Mouse (Mus musculus) testis, adult 2 months (tissue): ENCODE results near the gene Kcnk12. TPM values are rescaled to one million over a fixed set of nuclear protein-coding genes. Genes with fewer than 3 reads are reported as not detected.

Experiments used
- H3K27ac ChIP-seq: fragments of 200-500 bp; 2 replicates; pipeline ENCODE4 v1.5.1; 2012; ENCODE audit warnings: low read depth, low read length; ENCODE audit not compliant: control insufficient read depth, insufficient read depth
- H3K27me3 ChIP-seq: fragments of 200-500 bp; 2 replicates; pipeline ENCODE4 v1.6.1; 2012; ENCODE audit warnings: mild to moderate bottlenecking, low read length, moderate library complexity; ENCODE audit not compliant: control insufficient read depth, insufficient read depth
- H3K36me3 ChIP-seq: fragments of 200-500 bp; 2 replicates; pipeline ENCODE4 v1.6.1; 2012; ENCODE audit warnings: mild to moderate bottlenecking, low read length; ENCODE audit not compliant: control insufficient read depth, insufficient read depth
- H3K4me1 ChIP-seq: fragments of 200-500 bp; 2 replicates; pipeline ENCODE4 v1.6.1; 2012; ENCODE audit warnings: low read length; ENCODE audit not compliant: control insufficient read depth, insufficient read depth
- H3K4me3 ChIP-seq: fragments of 200-500 bp; 2 replicates; pipeline ENCODE4 v1.5.1; 2012; ENCODE audit warnings: low read depth, mild to moderate bottlenecking, low read length, moderate library complexity, mixed read lengths; ENCODE audit not compliant: control insufficient read depth
- CTCF ChIP-seq: fragments of 200-500 bp; IDR thresholded peaks from 2 replicates; pipeline ENCODE4 v1.5.1; 2012; ENCODE audit warnings: low read depth, mild to moderate bottlenecking, inconsistent platforms, low read length, moderate library complexity; ENCODE audit not compliant: control insufficient read depth, insufficient read depth, insufficient replicate concordance
- POLR2A ChIP-seq: fragments of 200-500 bp; IDR thresholded peaks from 2 replicates; pipeline ENCODE4 v1.6.1; 2012; ENCODE audit warnings: low read depth, mild to moderate bottlenecking, inconsistent platforms, low read length, moderate library complexity; ENCODE audit not compliant: control insufficient read depth
- polyA plus RNA-seq: library from polyadenylated mRNA; depleted of rRNA; stranded (reverse); fragments of >200 nt; gene quantifications from 2 replicates; pipeline ENCODE4 v1.2.3, GENCODE M21; 2012

The Kcnk12 gene
- polyA plus RNA-seq, 1 experiment: 1.8 TPM

- no peak overlapping the region for H3K4me3 ChIP-seq
- H3K4me1 ChIP-seq: no peaks in the 10 kb centered on the region; the same call in 1 of the 2 replicates
- TF ChIP-seq CTCF (no peak), POLR2A (no peak)
Measured at GRCm38 (mm10) chr17:87823031-87823430, 25.2 kb upstream of the Kcnk12 start.

GRCm38 (mm10) chr17:87809556-87809955, 11.8 kb upstream of the Kcnk12 start:
- H3K27me3 ChIP-seq: no peaks in the 10 kb centered on the region
- no peak overlapping the region for H3K4me3 ChIP-seq
- H3K36me3 ChIP-seq: no peaks in the 10 kb centered on the region
- H3K27ac ChIP-seq: no peak overlapping the region
- TF ChIP-seq POLR2A (no peak), CTCF (no peak)
- H3K4me1 ChIP-seq: no peaks in the 10 kb centered on the region

More at GRCm38 (mm10) chr17:87823031-87823430, 25.2 kb upstream of the Kcnk12 start:
- H3K27ac ChIP-seq: no peak overlapping the region
- no peaks in the 10 kb centered on the region for H3K36me3 ChIP-seq
- no peaks in the 10 kb centered on the region for H3K27me3 ChIP-seq

GRCm38 (mm10) chr17:87799948-87800340, 2.1 kb upstream of the Kcnk12 start:
- peaks cover 6% of the 10 kb centered on the region for H3K4me1 ChIP-seq
- no peak overlapping the region for H3K27ac ChIP-seq
- no peak overlapping the region for H3K4me3 ChIP-seq
- H3K36me3 ChIP-seq: no peaks in the 10 kb centered on the region
- no peaks in the 10 kb centered on the region for H3K27me3 ChIP-seq
- TF ChIP-seq CTCF (no peak), POLR2A (no peak)

GRCm38 (mm10) chr17:87799212-87799947, 1.6 kb upstream of the Kcnk12 start:
- H3K36me3 ChIP-seq: no peaks in the 10 kb centered on the region
- TF ChIP-seq POLR2A (no peak), CTCF (no peak)
- peaks cover 6% of the 10 kb centered on the region for H3K4me1 ChIP-seq
- no peak overlapping the region for H3K4me3 ChIP-seq
- no peak overlapping the region for H3K27ac ChIP-seq
- no peaks in the 10 kb centered on the region for H3K27me3 ChIP-seq

GRCm38 (mm10) chr17:87798423-87798941, 688 bp upstream of the Kcnk12 start:
- Histone ChIP-seq H3K27me3 (no peaks in the 10 kb centered on the region), H3K4me3 (no peak overlapping the region), H3K27ac (no peak overlapping the region), H3K4me1 (peaks cover 6% of the 10 kb centered on the region), H3K36me3 (no peaks in the 10 kb centered on the region)
- no peak for TF ChIP-seq CTCF
- TF ChIP-seq POLR2A: no peak

- Histone ChIP-seq H3K4me1 (peaks cover 6% of the 10 kb centered on the region), H3K27me3 (no peaks in the 10 kb centered on the region), H3K36me3 (no peaks in the 10 kb centered on the region), H3K27ac (no peak overlapping the region), H3K4me3 (no peak overlapping the region)
- no peak for TF ChIP-seq POLR2A
- TF ChIP-seq CTCF: no peak
Measured at GRCm38 (mm10) chr17:87796881-87797416, 845 bp downstream of the Kcnk12 start.

- H3K27me3 ChIP-seq: no peaks in the 10 kb centered on the region
- TF ChIP-seq CTCF (no peak), POLR2A (no peak)
- H3K27ac ChIP-seq: no peak overlapping the region
- H3K36me3 ChIP-seq: no peaks in the 10 kb centered on the region
- peaks cover 6% of the 10 kb centered on the region for H3K4me1 ChIP-seq
- H3K4me3 ChIP-seq: no peak overlapping the region
Measured at GRCm38 (mm10) chr17:87795927-87796714, 1.7 kb downstream of the Kcnk12 start.
